Mouse (Mus musculus) liver, embryonic 11.5 days (tissue): ENCODE data around the gene Faiml. TPM values are rescaled to one million over a fixed set of nuclear protein-coding genes. Genes with fewer than 3 reads are reported as not detected.
A peak's percentile ranks its signal among the peaks of the same experiment; 100 is the strongest.

Experiments used
- ATAC-seq: fragments of 200-750 bp; cut with Nextera tagmentation; replicated peaks from 2 replicates; pipeline ENCODE4 v1.8.0; 2017; ENCODE audit warnings: moderate number of reproducible peaks, mild to moderate bottlenecking, moderate TSS enrichment, moderate library complexity; ENCODE audit not compliant: low FRiP score
- DNase-seq: peaks from one replicate; pipeline ENCODE4 v3.0.0-alpha.2; 2017; ENCODE audit warnings: low spot score
- H3K27ac ChIP-seq: fragments of 300-500 bp; sonication (generic); 2 replicates; pipeline ENCODE4 v1.5.1; 2014; ENCODE audit warnings: mild to moderate bottlenecking, low read depth, low read length, control low read depth
- H3K27me3 ChIP-seq: fragments of 300-500 bp; sonication (generic); replicated peaks from 2 replicates; pipeline ENCODE4 v1.6.1; 2014; ENCODE audit warnings: low read length, mixed read lengths; ENCODE audit not compliant: control insufficient read depth, insufficient read depth
- H3K36me3 ChIP-seq: fragments of 300-500 bp; sonication (generic); 2 replicates; pipeline ENCODE4 v1.6.1; 2014; ENCODE audit warnings: mild to moderate bottlenecking, low read length, moderate library complexity, mixed read lengths; ENCODE audit not compliant: control insufficient read depth, insufficient read depth
- H3K4me1 ChIP-seq: fragments of 300-500 bp; sonication (generic); replicated peaks from 2 replicates; pipeline ENCODE4 v1.6.1; 2014; ENCODE audit warnings: low read length, mixed read lengths; ENCODE audit not compliant: control insufficient read depth, insufficient read depth
- H3K4me2 ChIP-seq: fragments of 300-500 bp; sonication (generic); 2 replicates; pipeline ENCODE4 v1.6.1; 2014; ENCODE audit warnings: mild to moderate bottlenecking, control low read depth, moderate library complexity
- H3K4me3 ChIP-seq: fragments of 300-500 bp; sonication (generic); 2 replicates; pipeline ENCODE4 v1.5.1; 2014; ENCODE audit warnings: low read depth, low read length, control low read depth
- H3K9ac ChIP-seq: fragments of 300-500 bp; sonication (generic); 2 replicates; pipeline ENCODE4 v1.6.1; 2014; ENCODE audit warnings: low read depth, low read length, control low read depth
- H3K9me3 ChIP-seq: fragments of 300-500 bp; sonication (generic); 2 replicates; pipeline ENCODE4 v1.6.1; 2016; ENCODE audit warnings: low read length, inconsistent platforms, mixed read lengths; ENCODE audit not compliant: control insufficient read depth
- WGBS: fragments of 180-500 bp; shearing (Covaris S2); extraction: QIAGEN DNeasy Blood & Tissue Kit; methylation state at CpG from one replicate; pipeline ENCODE4 v1.1.7; 2014; 5-methylcytosine and 5-hydroxymethylcytosine counted together
- polyA plus RNA-seq: library from polyadenylated mRNA; unstranded; fragments of >200 nt; fragmentation: Nextera tagmentation; extraction: Ambion mirVana; gene quantifications from 2 replicates; pipeline ENCODE4 v1.2.1, GENCODE M21; 2014

Gene Faiml
- polyA plus RNA-seq, 1 experiment from 2014 or later = not detected

GRCm38 (mm10) chr9:99242533-99243189, 5.6 kb upstream of the Faiml start:
- Histone ChIP-seq H3K4me2 (peak overlapping the region; percentile 72), H3K9ac (peak overlapping the region; percentile 83), H3K27me3 (no peaks in the 10 kb centered on the region), H3K4me3 (peak overlapping the region; percentile 81), H3K9me3 (no peaks in the 10 kb centered on the region), H3K36me3 (peaks cover 4% of the 10 kb centered on the region; the same call in 1 of the 2 replicates), H3K27ac (peak overlapping the region; percentile 99), H3K4me1 (peaks cover 16% of the 10 kb centered on the region; the same call in 1 of the 2 replicates)
- 4% methylated on average over 17 of the region's 17 CpGs for WGBS
- DNase-seq (peak; percentile 54), ATAC-seq (peak; percentile 86)

GRCm38 (mm10) chr9:99242035-99242434, 5.0 kb upstream of the Faiml start:
- DNase-seq = no peak
- 2% methylated on average over 7 of the region's 7 CpGs for WGBS
- Histone ChIP-seq H3K36me3 (0 out of 2 replicates have a peak, but pooled peaks cover under 1% of the 10 kb centered on the region), H3K27ac (peak overlapping the region; percentile 99), H3K4me3 (peak overlapping the region; percentile 81), H3K4me1 (peaks cover 11% of the 10 kb centered on the region; the same call in 1 of the 2 replicates), H3K4me2 (peak overlapping the region; percentile 72), H3K9ac (no peak overlapping the region; the same call in 1 of the 2 replicates), H3K27me3 (no peaks in the 10 kb centered on the region), H3K9me3 (no peaks in the 10 kb centered on the region)
- no peak for ATAC-seq

GRCm38 (mm10) chr9:99240571-99240970, 3.5 kb upstream of the Faiml start:
- H3K4me3 ChIP-seq = no peak overlapping the region
- WGBS = 44% methylated on average over 5 of the region's 5 CpGs
- H3K4me2 ChIP-seq = no peak overlapping the region
- H3K36me3 ChIP-seq = no peaks in the 10 kb centered on the region
- no peak overlapping the region for H3K9ac ChIP-seq
- ATAC-seq (no peak), DNase-seq (no peak)
- H3K4me1 ChIP-seq = peaks cover 7% of the 10 kb centered on the region; the same call in 1 of the 2 replicates
- H3K27me3 ChIP-seq = no peaks in the 10 kb centered on the region
- no peak overlapping the region for H3K27ac ChIP-seq
- H3K9me3 ChIP-seq = no peaks in the 10 kb centered on the region

GRCm38 (mm10) chr9:99239256-99239655, 2.2 kb upstream of the Faiml start:
- no peak for ATAC-seq
- no peaks in the 10 kb centered on the region for H3K36me3 ChIP-seq
- no peak overlapping the region for H3K4me3 ChIP-seq
- 58% methylated on average over 1 of the region's 1 CpGs for WGBS
- H3K9ac ChIP-seq = no peak overlapping the region
- no peak overlapping the region for H3K27ac ChIP-seq
- 0 out of 2 replicates have a peak, but pooled peaks cover 4% of the 10 kb centered on the region for H3K4me1 ChIP-seq
- no peak for DNase-seq
- no peak overlapping the region for H3K4me2 ChIP-seq
- no peaks in the 10 kb centered on the region for H3K27me3 ChIP-seq
- H3K9me3 ChIP-seq = no peaks in the 10 kb centered on the region

- Histone ChIP-seq H3K9ac (no peak overlapping the region), H3K36me3 (no peaks in the 10 kb centered on the region), H3K27me3 (no peaks in the 10 kb centered on the region), H3K4me3 (no peak overlapping the region), H3K9me3 (no peaks in the 10 kb centered on the region), H3K27ac (no peak overlapping the region), H3K4me2 (no peak overlapping the region), H3K4me1 (0 out of 2 replicates have a peak, but pooled peaks cover 4% of the 10 kb centered on the region)
- no peak for DNase-seq
- no peak for ATAC-seq
- 86% methylated on average over 10 of the region's 10 CpGs for WGBS
These were observed 1.2 kb upstream of the Faiml start for GRCm38 (mm10) chr9:99238276-99238675.

GRCm38 (mm10) chr9:99229450-99229849, 7.6 kb downstream of the Faiml start:
- ATAC-seq (no peak), DNase-seq (no peak)
- H3K4me1 ChIP-seq = no peaks in the 10 kb centered on the region
- no peak overlapping the region for H3K27ac ChIP-seq
- H3K4me3 ChIP-seq = no peak overlapping the region
- H3K4me2 ChIP-seq = 0 out of 2 replicates have a peak overlapping the region, but pooled peaks have one; percentile 9
- WGBS = 75% methylated on average over 14 of the region's 14 CpGs
- H3K9me3 ChIP-seq = no peaks in the 10 kb centered on the region
- no peaks in the 10 kb centered on the region for H3K27me3 ChIP-seq
- no peaks in the 10 kb centered on the region for H3K36me3 ChIP-seq
- no peak overlapping the region for H3K9ac ChIP-seq

- Histone ChIP-seq H3K27ac (no peak overlapping the region), H3K9ac (no peak overlapping the region), H3K27me3 (no peaks in the 10 kb centered on the region), H3K9me3 (no peaks in the 10 kb centered on the region), H3K4me1 (no peaks in the 10 kb centered on the region), H3K36me3 (no peaks in the 10 kb centered on the region), H3K4me2 (no peak overlapping the region), H3K4me3 (no peak overlapping the region)
- ATAC-seq = no peak
- no peak for DNase-seq
- WGBS = 59% methylated on average over 3 of the region's 3 CpGs
These were observed 12.5 kb downstream of the Faiml start for GRCm38 (mm10) chr9:99224583-99224982.

GRCm38 (mm10) chr9:99221636-99222035, 15.4 kb downstream of the Faiml start:
- Histone ChIP-seq H3K4me3 (no peak overlapping the region), H3K4me1 (no peaks in the 10 kb centered on the region), H3K27me3 (no peaks in the 10 kb centered on the region), H3K27ac (no peak overlapping the region), H3K4me2 (no peak overlapping the region), H3K36me3 (no peaks in the 10 kb centered on the region), H3K9me3 (no peaks in the 10 kb centered on the region), H3K9ac (no peak overlapping the region)
- ATAC-seq (no peak), DNase-seq (no peak)
- WGBS = 39% methylated on average over 4 of the region's 4 CpGs
